Mouse (Mus musculus) gastrocnemius, postnatal 14 days (tissue): ENCODE measurements around the gene Dynll1. TPM values are rescaled to one million over a fixed set of nuclear protein-coding genes. Genes with fewer than 3 reads are reported as not detected.

Source experiments
- DNase-seq: peaks from one replicate; pipeline ENCODE4 v3.0.0; 2021; ENCODE audit warnings: mixed read lengths
- intact Hi-C: fragments of 180-260 bp; cut with DNase I; formaldehyde crosslinking; loops from one replicate; pipeline ENCODE4 v1.15.1; 2025; ENCODE audit warnings: low total_unique reads
- long read RNA-seq, 2 experiments: library from polyadenylated mRNA; stranded (forward); transcript quantifications; one replicate each; pipeline ENCODE4 v2.0.0; 2021
- total RNA-seq, 2 experiments: library from RNA; stranded (reverse); gene quantifications; 2 replicates each; pipeline ENCODE4 v1.2.3; 2021

Gene Dynll1
- total RNA-seq, result 100 to 1,000 TPM in 1 of 2 experiments, 10 to 100 TPM in 1; 84.8 to 138 TPM
- long read RNA-seq, experiment 1, transcript Dynll1-201 (3 exons, 2,030 nt), result major isoform, 26 of 28 reads
- long read RNA-seq, experiment 1, partial matches to known transcripts, result 0 of 28 reads
- long read RNA-seq, experiment 1, other reads (novel, unspliced or antisense), result 0 of 28 reads
- long read RNA-seq, experiment 2, transcript Dynll1-201 (3 exons, 2,030 nt), result major isoform, 22 of 23 reads
- long read RNA-seq, experiment 2, partial matches to known transcripts, result 0 of 23 reads
- long read RNA-seq, experiment 2, other reads (novel, unspliced or antisense), result 0 of 23 reads

DNA sequence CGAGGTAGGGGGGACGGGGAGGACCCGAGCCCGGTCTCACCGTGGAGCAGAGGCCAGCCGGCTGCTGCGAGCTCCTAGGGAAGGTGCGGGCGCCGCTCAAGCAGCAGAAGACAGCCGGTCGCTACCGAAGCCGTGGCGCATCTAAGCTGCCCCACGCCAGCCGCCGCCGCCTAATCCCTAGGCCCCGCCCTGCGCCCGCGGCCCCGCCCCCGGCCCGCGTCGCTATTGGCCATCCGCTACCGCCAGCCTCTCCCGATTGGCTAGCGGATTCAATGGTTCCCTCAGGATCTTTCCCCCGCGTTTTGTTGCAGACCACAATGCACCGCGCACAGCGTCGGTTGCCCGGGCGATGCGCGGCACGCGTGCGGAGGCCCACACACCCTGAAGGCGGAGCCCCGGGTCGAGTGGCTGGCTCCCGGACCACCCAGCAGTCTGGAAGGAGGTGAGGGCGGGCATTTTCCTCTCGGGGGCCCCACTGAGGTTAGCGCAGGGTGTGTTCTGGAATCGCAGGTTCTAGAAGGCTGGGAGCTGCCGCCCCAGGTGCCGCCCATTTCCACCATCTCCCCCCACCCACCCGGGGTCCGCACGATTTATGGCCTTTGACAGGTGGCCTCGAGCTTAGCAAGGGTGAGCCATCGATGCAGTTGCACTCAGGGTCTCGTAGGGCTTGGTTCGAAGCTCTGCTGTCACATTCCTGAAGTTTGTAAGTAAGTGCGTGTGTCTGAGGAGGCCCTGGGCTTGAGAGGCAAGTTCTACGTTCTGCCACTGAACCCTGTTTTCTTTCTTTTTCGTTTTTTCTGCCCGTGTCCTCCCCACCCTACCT lies at the start of gene Dynll1:
Dynll1 (minus strand) TSS at position 208 of the 823 bp plus-strand sequence.
- intact Hi-C loops, result loop anchor here (5.0 kb wide), 1 partner anchor 46 kb away; the partner anchor contains the start of gene Cox6a1
- DNase-seq, result peak; percentile 98

DNA sequence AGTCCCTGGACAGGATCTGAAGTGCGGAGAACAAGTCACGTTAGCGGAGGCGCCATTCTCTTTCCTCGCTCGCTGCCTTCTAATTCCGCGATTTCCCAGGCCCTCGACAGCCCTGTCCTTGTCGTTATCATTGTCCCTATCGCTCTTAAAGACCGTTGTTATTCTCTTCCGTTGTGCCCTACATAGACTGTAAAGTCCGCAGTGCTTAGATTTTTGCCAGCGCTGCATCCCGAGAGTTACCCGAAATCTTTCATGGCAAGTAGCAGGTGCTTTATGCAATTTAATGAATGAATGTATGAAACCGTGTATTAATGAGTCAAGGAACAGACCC lies 48.4 kb upstream of the Dynll1 start:
- intact Hi-C loops, result loop anchor here (5.0 kb wide), 1 partner anchor 47 kb away; the partner anchor contains the start of gene Dynll1
- no peak for DNase-seq

DNA sequence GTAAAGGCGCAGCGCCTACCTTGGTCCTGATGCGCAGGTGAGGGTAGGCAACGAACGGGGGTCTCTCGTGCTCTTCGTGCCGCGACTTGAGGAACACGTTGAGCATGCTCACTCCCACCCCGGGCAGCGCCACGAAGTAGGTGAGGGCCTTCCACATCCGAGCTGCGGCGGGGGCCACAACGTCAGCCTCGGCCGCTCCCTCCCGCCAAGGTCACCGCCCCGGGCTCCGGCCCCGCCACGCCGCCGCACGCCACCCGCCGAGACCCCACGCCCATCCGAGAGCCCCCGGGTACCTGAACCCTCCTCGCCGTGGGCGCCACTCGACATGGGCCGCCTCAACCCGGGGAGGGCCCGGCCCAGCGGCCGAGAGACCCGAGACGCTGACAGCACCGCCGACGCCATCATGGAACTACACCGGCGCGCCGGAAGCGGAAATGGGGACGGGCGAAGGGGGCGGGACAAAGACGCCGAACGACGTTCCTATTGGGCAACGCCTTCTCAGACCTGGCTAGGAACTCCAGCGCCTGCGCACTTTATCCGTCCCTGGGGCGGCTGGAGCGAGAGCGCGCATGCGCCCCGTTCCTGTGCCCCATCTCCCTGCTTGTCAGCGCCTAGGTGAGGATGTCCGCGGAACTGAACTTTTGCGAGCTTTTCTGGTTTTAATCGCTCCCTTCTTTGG lies 47.9 kb upstream of the Dynll1 start, which contains the start of gene Cox6a1:
Cox6a1 (minus strand) TSS at position 436 of the 679 bp plus-strand sequence.
- peak; percentile 98 for DNase-seq
- intact Hi-C loops, result loop anchor here (5.0 kb wide), 1 partner anchor 46 kb away; the partner anchor contains the start of gene Dynll1

DNA sequence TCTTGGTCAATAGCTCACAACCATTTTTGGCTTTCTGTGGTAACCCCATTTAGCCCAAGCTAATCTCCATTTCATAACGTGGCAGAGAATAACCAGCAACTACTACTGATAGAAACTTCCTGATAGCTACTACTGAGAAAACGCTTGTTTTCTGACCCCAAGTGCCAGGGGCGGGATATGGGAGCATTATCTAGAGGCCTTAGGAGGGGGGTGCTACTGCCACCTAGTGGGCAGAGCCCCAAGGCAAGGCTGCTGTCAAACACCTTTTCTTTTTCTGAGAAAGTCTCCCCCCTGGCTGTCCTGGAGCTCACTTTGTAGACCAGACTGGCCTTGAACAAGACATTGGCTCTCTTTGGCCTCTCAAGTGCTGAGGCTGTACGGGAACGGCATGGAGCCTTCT lies 46.8 kb upstream of the Dynll1 start:
- intact Hi-C loops, result loop anchor here (5.0 kb wide), 1 partner anchor 45 kb away; the partner anchor contains the start of gene Dynll1
- peak; percentile 71 for DNase-seq

DNA sequence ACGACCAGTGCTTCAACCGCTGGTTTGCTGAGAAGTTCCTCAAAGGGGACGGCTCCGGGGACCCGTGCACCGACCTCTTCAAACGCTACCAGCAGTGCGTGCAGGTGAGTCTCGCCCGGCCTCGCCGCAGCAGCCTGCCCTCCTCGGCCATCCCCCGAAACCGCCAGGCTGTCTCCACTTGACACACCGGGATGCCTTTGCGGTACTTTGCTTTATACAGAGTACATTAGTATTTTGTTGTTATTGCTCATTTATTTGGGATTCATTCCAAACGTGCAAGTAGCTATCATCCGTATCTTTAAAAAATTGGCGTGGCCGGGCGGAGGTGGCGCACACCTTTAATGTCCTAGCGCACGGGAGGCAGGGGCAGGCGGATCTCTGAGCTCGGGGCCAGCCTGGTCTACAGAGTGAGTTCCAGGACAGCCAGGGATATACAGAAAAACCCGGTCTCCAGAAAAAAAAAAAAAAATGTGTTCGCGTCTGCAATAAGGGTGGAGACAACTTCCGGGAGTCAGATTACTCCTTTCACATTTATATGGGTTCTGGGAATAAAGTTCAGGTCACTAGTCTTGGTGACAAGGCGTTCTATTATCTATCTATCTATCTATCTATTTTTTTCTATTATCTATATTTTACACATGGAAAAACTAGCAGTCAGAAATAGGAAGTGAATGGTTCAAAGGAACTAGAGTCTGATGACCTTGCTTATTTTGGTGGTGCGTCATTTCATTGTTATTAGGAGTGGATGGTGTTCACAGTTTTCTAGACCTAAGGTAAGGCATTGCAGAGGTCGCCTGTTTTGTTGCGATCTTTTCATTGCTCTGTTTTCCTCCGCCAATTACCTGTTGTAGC lies 40.7 kb upstream of the Dynll1 start:
- no peak for DNase-seq
- intact Hi-C loops, result no loop called here

DNA sequence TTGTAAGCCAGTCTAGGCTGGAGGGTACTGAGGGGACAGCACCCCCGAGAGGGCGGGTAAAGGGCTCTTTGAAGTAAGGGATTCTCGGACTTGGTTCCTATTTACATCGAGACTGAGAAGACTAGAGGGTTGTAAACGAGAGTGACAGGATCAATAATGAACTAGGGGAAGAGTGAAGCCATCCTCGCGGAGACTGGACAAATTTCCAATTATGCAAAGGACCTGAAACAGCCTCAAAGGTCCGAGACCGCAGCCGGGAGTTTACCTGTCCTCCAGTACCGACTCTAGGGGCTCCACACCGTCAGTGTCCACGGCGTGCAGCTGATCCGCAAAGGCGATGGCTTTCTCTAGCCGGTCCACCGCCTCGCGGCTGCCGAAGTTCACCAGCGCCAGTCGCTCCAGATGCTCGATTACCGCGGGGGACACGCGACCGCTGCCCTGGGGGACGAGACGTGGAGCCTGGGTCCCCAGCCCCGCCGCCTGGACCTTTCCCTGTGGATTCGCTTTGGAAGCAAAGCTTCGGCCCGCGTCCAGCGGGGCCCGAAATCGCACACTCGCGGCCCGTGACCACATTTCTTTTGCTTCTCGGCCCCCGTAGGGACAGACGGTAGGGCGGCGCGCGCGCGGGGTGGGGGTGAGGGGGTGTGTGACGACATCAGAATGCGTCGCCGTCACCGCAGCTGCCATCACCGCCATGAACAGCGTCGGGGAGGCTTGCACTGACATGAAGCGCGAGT lies 39.9 kb upstream of the Dynll1 start, which contains the start of the genes Gatc and Triap1:
Gatc (minus strand) TSS at position 602 of the 737 bp plus-strand sequence.
Triap1 (plus strand) TSS at position 649 of the 737 bp plus-strand sequence.
- intact Hi-C loops, result no loop called here
- peak; percentile 90 for DNase-seq

DNA sequence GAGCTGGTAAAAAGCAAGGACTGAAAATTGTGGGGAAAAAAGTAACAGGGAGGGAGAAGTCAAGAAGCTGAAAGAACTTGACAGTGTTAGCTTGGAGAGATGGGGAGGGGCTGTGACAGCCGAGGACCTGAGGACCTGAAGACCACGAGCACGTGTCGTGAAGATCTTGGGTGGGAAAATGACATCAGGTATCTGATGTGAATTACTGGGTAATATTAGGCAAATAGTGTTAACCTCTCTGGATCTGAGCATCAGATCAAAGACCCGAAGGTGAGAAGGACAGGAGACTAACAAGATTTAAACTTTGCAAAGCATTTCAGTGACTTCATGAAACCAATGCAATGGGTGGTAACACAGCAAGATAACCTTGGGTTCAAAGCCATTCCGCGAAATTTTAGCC lies 39.2 kb upstream of the Dynll1 start:
- DNase-seq, result no peak
- intact Hi-C loops, result no loop called here

DNA sequence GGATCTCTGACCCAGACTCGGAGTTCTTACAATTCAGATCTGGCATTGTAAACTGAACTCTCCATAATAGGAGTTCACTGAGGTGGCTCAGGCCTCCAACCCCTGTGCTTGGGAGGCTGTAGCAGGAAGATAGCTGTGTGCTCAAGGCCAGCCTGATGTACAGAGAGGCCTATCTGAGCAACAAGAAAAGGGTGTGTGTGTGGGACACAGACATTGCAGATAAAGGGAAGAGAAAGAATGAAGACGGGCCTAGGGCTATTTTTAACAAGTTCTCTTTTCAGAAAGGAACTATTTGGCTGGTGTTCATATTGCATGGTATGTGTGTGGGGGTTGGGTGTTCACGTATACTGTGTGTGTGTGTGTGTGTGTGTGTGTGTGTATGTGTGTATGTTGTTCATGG lies 32.8 kb upstream of the Dynll1 start:
- intact Hi-C loops, result no loop called here
- no peak for DNase-seq

DNA sequence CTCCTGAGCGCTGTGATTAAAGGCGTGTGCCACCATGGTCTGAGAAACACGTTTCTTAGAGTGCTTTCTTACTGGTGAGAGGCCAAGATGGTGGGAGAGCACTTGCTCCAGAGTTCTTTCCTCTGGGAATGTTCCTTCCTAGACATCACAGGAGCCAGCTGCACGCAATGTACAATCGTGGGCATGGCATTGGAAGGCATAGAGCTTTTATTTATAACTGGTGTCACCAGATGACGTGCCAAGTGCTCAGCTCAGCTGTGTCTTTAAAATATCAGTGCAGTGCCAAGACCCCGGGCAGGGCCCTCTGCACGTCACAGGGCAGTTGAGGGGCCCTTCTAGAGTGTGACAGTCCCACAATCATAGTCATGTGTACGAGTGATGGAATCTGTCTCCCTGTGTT lies 30.2 kb upstream of the Dynll1 start:
- DNase-seq, result no peak
- intact Hi-C loops, result no loop called here

DNA sequence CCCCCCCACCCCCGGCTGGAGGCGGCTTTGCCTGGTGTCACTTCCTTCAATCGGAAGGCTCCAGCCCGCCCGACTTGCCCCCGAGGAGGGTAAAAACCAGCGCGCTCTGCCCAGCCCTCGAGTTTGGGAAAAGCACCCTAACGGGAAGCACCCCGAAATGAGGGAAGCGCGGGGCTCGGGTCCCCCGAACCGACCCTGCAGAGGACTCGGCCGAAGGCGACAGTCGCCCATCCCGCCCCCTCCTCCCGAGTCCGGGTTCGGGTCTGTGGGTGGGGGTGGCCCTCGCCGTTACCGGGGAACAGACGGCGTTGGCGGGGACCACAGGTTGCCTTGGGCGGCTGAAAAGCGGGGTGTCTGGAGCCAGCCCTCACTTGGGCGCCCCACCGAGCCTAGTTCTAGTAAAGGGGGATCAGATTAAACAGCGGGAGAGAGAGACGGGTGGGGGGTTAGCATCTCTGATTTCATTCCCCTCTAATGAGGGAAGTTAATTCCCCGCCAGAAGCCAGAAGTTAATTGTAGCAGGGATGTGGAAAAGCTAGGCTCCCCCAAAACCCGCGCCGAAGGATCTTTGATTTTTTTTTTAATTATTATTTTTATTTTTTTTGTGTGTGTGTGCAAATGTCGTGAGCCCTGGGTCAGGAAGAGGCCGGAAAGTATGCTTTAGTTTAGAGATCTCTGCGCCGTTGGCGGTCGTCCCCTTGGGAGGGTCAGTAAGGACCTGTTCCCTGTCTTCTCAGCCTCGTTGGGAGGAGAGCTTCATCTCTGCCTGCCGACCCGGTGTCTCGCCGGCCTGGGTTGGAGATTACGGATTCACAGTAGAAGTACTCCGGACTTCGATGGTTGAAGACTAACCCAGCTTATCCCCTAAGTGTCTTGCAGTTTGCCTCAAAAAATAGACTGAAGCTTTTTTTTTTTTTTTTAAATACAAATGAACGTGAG lies 27.1 kb upstream of the Dynll1 start:
- peak; percentile 28 for DNase-seq
- intact Hi-C loops, result no loop called here

DNA sequence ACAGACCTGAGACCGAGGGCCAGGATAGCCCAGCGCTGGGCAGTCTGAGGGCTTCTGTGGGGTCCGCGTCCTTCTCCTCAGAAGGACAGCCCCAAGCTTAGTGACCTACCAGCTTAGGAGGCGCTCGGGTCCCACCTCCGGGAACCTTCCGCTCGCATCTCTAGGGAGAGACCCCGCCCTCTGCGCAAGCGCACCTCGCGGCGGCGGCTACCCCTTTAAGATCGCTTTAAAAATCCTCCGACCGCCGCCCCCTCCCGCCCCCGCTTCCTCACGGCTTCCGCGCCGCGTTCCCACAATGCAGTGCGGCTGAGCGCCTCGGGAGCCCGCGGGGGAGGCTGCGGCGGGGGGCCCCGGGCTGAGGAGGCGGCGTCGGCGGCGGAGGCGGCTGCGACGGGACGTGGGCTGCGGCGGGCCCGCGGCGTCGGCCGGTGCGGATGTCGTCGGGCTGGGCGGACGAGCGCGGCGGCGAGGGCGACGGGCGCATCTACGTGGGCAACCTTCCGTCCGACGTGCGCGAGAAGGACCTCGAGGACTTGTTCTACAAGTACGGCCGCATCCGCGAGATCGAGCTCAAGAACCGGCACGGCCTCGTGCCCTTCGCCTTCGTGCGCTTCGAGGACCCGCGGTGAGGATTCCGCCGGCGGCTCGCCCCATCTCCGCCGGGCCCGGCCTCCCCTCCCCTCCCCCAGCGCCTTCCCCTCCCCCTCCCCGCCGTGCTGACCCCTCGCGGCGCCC lies 26.2 kb upstream of the Dynll1 start, which contains the start of gene Srsf9:
Srsf9 (plus strand) TSS at position 303 of the 735 bp plus-strand sequence.
- peak; percentile 96 for DNase-seq
- intact Hi-C loops, result no loop called here

DNA sequence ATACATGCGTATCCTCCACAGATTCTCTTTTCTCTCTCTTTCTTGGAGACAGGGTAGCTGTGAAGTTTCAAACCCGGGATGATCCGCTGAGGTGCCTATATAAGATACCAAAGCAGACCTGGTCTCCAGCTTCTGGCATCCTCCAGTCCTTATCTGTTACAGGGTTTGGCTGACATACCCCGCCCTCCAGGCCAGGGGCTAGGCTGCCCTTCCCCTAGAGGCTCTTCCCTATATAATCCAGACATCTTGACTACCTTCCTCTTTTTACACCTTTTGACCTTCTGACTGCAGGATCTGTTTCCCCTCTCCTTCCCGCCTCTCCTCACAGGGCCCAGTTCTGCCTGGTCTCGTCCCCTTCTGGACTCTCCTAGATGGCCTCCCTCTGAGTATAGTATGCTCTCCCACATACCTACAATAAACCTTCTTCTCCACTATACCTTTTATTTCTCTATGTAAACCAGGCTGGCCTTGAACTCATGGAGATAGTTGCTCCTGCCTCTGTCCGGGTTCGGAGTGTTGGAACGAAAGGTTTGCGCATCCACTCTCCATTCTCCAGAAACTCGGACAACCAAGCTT lies 25.5 kb upstream of the Dynll1 start:
- intact Hi-C loops, result no loop called here
- no peak for DNase-seq

DNA sequence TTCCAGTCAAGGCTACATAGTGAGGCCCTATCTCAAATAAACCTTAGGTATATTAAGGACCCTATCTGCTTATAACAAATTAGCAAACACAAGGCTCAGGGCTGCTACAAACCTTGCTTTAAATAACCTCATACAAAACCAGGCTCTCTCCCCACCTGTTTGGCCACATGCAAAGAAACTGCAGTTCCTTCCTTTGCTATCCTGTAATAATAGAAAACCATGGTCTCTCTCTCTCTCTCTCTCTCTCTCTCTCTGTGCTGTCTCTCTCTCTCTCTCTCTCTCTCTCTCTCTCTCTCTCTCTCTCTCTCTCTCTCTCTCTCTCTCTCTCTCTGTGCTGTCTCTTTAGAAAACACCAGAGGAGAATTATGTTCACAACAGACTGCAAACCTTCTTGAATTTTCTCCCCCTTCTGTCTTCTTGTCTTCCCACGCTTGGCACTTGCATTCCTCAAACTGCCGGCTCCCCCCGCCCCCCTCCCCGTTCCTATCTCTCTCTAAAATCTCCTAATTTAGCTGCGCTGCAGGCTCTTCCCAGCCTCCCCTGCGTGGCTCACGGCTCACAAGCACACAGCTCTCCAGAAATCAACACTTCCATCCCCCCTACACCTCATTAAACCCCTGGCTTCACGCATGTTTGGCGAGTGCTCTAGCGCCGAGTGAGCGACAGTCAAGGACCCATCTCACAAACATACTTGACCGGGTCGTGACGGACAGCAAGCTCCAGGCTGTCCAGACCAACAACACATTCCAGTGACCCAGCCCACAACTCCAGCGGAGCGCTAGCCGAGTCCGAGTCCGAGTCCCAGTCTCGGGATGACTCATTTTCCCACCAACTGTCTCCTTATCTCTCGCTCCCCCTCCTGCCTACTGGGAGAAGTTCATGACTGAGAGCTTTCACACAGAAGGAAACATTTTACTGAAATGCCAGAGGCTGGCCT lies 18.5 kb upstream of the Dynll1 start:
- intact Hi-C loops, result no loop called here
- DNase-seq, result peak; percentile 81

DNA sequence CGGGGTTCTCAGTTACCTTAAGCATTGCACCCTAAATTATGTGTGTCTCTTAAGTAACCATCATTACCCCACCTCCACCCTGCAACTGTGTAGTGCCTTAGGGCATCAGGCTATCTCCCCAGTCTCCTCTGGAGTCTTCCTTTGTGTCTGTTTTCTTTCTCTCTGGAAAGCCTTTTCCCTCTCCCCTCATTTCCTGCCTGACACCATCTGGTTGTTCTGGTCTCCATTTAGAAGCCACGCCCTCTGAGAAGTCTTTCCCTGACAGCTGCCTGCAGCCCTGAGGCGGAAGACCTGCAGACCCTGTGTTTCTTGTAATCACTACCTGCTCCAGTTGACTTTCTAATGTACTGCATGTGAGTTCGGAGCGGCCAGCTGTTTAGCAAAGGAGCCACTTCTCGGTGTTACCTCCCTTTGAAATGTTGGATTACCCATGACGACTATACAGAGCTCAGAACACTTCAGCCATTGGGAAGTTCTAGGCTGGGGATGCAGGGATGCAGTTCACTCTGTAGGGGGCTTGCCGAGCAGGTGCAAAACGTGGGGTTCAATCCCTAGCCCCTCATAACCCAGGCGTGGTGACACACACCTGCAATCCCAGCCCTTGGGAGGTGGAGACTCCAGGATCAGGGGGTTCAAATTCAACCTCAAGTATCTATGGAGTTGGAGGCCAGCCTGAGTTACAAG lies 17.0 kb upstream of the Dynll1 start:
- no peak for DNase-seq
- intact Hi-C loops, result no loop called here
